Mouse (Mus musculus) forebrain, embryonic 15.5 days (tissue): ENCODE data around the gene Fam228b. TPM values are rescaled to one million over a fixed set of nuclear protein-coding genes. Genes with fewer than 3 reads are reported as not detected.
"Not testable (repeated sequence)": the region's sequence is repeated elsewhere in the genome, so short reads cannot be mapped to it uniquely, and the experiment has no call there.

ENCODE experiments used
- ATAC-seq: fragments of 200-750 bp; cut with Nextera tagmentation; replicated peaks from 2 replicates; pipeline ENCODE4 v1.8.0; 2017; ENCODE audit warnings: mild to moderate bottlenecking, moderate TSS enrichment, moderate library complexity
- H3K27ac ChIP-seq: fragments of 300-500 bp; sonication (generic); replicated peaks from 2 replicates; pipeline ENCODE4 v1.5.1; 2015; ENCODE audit warnings: mild to moderate bottlenecking, inconsistent platforms
- H3K27me3 ChIP-seq: fragments of 300-500 bp; sonication (generic); 2 replicates; pipeline ENCODE4 v1.6.1; 2015; ENCODE audit warnings: inconsistent platforms
- H3K36me3 ChIP-seq: fragments of 300-500 bp; sonication (generic); 2 replicates; pipeline ENCODE4 v1.6.1; 2015; ENCODE audit warnings: mild to moderate bottlenecking, inconsistent platforms
- H3K4me1 ChIP-seq: fragments of 300-500 bp; sonication (generic); 2 replicates; pipeline ENCODE4 v1.6.1; 2015; ENCODE audit warnings: inconsistent platforms
- H3K4me2 ChIP-seq: fragments of 300-500 bp; sonication (generic); replicated peaks from 2 replicates; pipeline ENCODE4 v1.6.1; 2015; ENCODE audit warnings: mild to moderate bottlenecking, inconsistent platforms
- H3K4me3 ChIP-seq: fragments of 300-500 bp; sonication (generic); 2 replicates; pipeline ENCODE4 v1.5.1; 2015; ENCODE audit warnings: mild to moderate bottlenecking, inconsistent platforms
- H3K9ac ChIP-seq: fragments of 300-500 bp; sonication (generic); replicated peaks from 2 replicates; pipeline ENCODE4 v1.6.1; 2015; ENCODE audit warnings: mild to moderate bottlenecking, inconsistent platforms
- H3K9me3 ChIP-seq: fragments of 300-500 bp; sonication (generic); 2 replicates; pipeline ENCODE4 v1.6.1; 2016; ENCODE audit warnings: inconsistent platforms
- WGBS: fragments of 180-500 bp; shearing (Covaris S2); methylation state at CpG from one replicate; pipeline ENCODE4 v1.1.7; 2015; ENCODE audit warnings: mixed read lengths; 5-methylcytosine and 5-hydroxymethylcytosine counted together
- polyA plus RNA-seq: library from polyadenylated mRNA; unstranded; fragments of >200 nt; fragmentation: Nextera tagmentation; extraction: Ambion mirVana; gene quantifications from 2 replicates; pipeline ENCODE4 v1.2.1, GENCODE M21; 2015

Gene Fam228b
- polyA plus RNA-seq, 1 experiment from 2014 or later = 4.8 TPM

GRCm38 (mm10) chr12:4707488-4708017, 61.5 kb downstream of the Fam228b start:
- Histone ChIP-seq H3K4me3 (no peak overlapping the region), H3K4me1 (no peaks in the 10 kb centered on the region), H3K27ac (no peak overlapping the region), H3K27me3 (no peaks in the 10 kb centered on the region), H3K36me3 (peaks cover 18% of the 10 kb centered on the region; the same call in 1 of the 2 replicates), H3K9ac (no peak overlapping the region), H3K9me3 (no peaks in the 10 kb centered on the region), H3K4me2 (no peak overlapping the region)
- no peak for ATAC-seq
- WGBS = 93% methylated on average over 14 of the region's 14 CpGs

GRCm38 (mm10) chr12:4706901-4707300, 62.2 kb downstream of the Fam228b start:
- Histone ChIP-seq H3K4me2 (no peak overlapping the region), H3K4me1 (no peaks in the 10 kb centered on the region), H3K4me3 (no peak overlapping the region), H3K9ac (no peak overlapping the region), H3K36me3 (peaks cover 11% of the 10 kb centered on the region; the same call in 1 of the 2 replicates), H3K27me3 (no peaks in the 10 kb centered on the region), H3K9me3 (no peaks in the 10 kb centered on the region), H3K27ac (no peak overlapping the region)
- ATAC-seq = no peak
- 93% methylated on average over 10 of the region's 10 CpGs for WGBS

GRCm38 (mm10) chr12:4706175-4706574, 62.9 kb downstream of the Fam228b start:
- H3K36me3 ChIP-seq = peaks cover 13% of the 10 kb centered on the region; the same call in 1 of the 2 replicates
- no peak for ATAC-seq
- H3K9ac ChIP-seq = no peak overlapping the region
- 94% methylated on average over 5 of the region's 5 CpGs for WGBS
- no peak overlapping the region for H3K4me2 ChIP-seq
- H3K27me3 ChIP-seq = no peaks in the 10 kb centered on the region
- no peak overlapping the region for H3K27ac ChIP-seq
- no peaks in the 10 kb centered on the region for H3K4me1 ChIP-seq
- H3K9me3 ChIP-seq = no peaks in the 10 kb centered on the region
- H3K4me3 ChIP-seq = no peak overlapping the region

GRCm38 (mm10) chr12:4705626-4706025, 63.4 kb downstream of the Fam228b start:
- H3K27me3 ChIP-seq, H3K27ac ChIP-seq, H3K4me3 ChIP-seq, H3K4me2 ChIP-seq, H3K4me1 ChIP-seq, H3K9me3 ChIP-seq, ATAC-seq, H3K9ac ChIP-seq: not testable (repeated sequence)
- H3K36me3 ChIP-seq = peaks cover 14% of the 10 kb centered on the region; the same call in 1 of the 2 replicates
- WGBS = 79% methylated on average over 6 of the region's 6 CpGs

- WGBS = 92% methylated on average over 1 of the region's 1 CpGs
- H3K4me1 ChIP-seq = no peaks in the 10 kb centered on the region
- H3K9ac ChIP-seq = no peak overlapping the region
Measured at GRCm38 (mm10) chr12:4694534-4694933, 74.5 kb downstream of the Fam228b start.

GRCm38 (mm10) chr12:4691193-4691592, 77.9 kb downstream of the Fam228b start:
- Histone ChIP-seq H3K36me3 (no peaks in the 10 kb centered on the region), H3K4me3 (no peak overlapping the region), H3K9me3 (no peaks in the 10 kb centered on the region), H3K4me2 (no peak overlapping the region), H3K9ac (no peak overlapping the region), H3K4me1 (no peaks in the 10 kb centered on the region), H3K27ac (no peak overlapping the region), H3K27me3 (no peaks in the 10 kb centered on the region)
- WGBS = 90% methylated on average over 3 of the region's 3 CpGs
- no peak for ATAC-seq

More at GRCm38 (mm10) chr12:4694534-4694933, 74.5 kb downstream of the Fam228b start:
- H3K4me2 ChIP-seq = no peak overlapping the region
- no peak overlapping the region for H3K27ac ChIP-seq
- H3K27me3 ChIP-seq = no peaks in the 10 kb centered on the region
- H3K36me3 ChIP-seq = no peaks in the 10 kb centered on the region; the same call in 1 of the 2 replicates
- no peaks in the 10 kb centered on the region for H3K9me3 ChIP-seq
- no peak overlapping the region for H3K4me3 ChIP-seq
- ATAC-seq = no peak

Other genes with a start within 250 kb of the Fam228b start
- 21.2 and 21.5 TPM in 2 replicates for gene Itsn2, start 176.6 kb downstream of the Fam228b start, polyA plus RNA-seq
- not detected in 2 replicates for gene Gm3625, start 176.3 kb downstream of the Fam228b start, polyA plus RNA-seq
- 0.61 and 0.89 TPM in 2 replicates for gene Fam228a, start 30.8 kb downstream of the Fam228b start, polyA plus RNA-seq
- 9.3 and 10.7 TPM in 2 replicates for gene Pfn4, start 245 bp downstream of the Fam228b start, polyA plus RNA-seq
- gene Sf3b6, start 48.3 kb upstream of the Fam228b start, polyA plus RNA-seq = 245 and 258 TPM in 2 replicates
- 20.0 and 23.9 TPM in 2 replicates for gene Fkbp1b, start 72.3 kb upstream of the Fam228b start, polyA plus RNA-seq
- 14.5 and 16.0 TPM in 2 replicates for gene Wdcp, start 74.0 kb upstream of the Fam228b start, polyA plus RNA-seq
- gene Mfsd2b, start 105.1 kb upstream of the Fam228b start, polyA plus RNA-seq = 0.81 and 1.1 TPM in 2 replicates
- 50.7 and 53.2 TPM in 2 replicates for gene Ubxn2a, start 138.4 kb upstream of the Fam228b start, polyA plus RNA-seq
- 11.3 and 12.4 TPM in 2 replicates for gene Atad2b, start 148.1 kb upstream of the Fam228b start, polyA plus RNA-seq